In the genomic region with DNA sequence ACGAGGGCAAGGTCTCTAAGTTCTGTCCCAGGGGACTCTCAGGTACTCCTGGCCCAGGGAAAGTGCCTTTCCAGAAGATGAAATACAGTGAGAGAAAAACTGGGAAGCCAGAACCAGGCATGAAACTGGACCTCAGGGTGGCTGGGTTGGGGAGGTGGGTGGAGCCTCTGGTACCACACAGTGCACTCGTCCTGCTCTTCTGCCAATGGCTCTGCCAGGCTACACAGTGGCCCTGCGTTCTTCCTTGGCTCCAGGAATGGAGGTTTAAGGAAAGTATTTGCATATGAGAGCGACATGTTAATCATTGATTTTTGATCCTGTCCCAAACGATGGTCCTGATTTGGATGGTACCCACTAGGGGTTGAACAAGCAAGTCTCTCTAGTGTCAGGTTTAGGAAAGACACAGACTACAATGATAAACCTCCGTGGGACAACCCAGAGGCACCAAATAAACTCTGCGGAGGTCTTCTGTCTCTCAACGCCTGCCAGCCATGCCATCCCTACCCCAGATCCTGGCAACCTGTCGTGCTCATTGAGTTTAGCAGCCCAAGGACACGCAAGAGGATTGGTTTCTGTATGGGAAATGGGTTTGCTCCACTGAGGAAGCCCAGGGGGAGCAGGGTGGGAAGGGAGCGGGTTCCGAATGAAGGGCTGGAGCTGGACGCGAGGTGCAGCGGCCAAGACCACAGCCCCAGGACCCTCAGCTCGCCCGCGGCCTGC, we compare ENCODE assay signal across 8 mouse cellular contexts. TPM values are rescaled to one million over a fixed set of nuclear protein-coding genes. Genes with fewer than 3 reads are reported as not detected.
DNase-seq lines count a peak whose midpoint lies in the region; ATAC-seq and TF ChIP-seq lines count a peak whose summit lies in the region.

No protein-coding gene starts in this region.

- no peaks in the 10 kb centered on the region for H3K9me3 ChIP-seq in heart, postnatal 0 days (replicated peaks; ENCODE audit: control insufficient read depth, low read length)
- H3K9me3 ChIP-seq in midbrain, embryonic 11.5 days (ENCODE audit: control insufficient read depth, low read length): no peaks in the 10 kb centered on the region

- H3K9ac ChIP-seq in heart, postnatal 0 days (replicated peaks; ENCODE audit: low read depth, low read length): peak overlapping the region; percentile 85
- peak overlapping the region; percentile 93 for H3K9ac ChIP-seq in midbrain, embryonic 11.5 days (ENCODE audit: low read length)

- TF ChIP-seq EP300 in heart, postnatal 0 days (IDR thresholded peaks at IDR 0.05; ENCODE audit: low read depth): no peak

- no peaks in the 10 kb centered on the region for H3K36me3 ChIP-seq in heart, postnatal 0 days (replicated peaks; ENCODE audit: control insufficient read depth, insufficient read depth, low read length)
- no peaks in the 10 kb centered on the region for H3K36me3 ChIP-seq in midbrain, embryonic 11.5 days (ENCODE audit: control insufficient read depth, insufficient read depth, low read length)

- H3K4me1 ChIP-seq in cerebellum, adult 2 months (ENCODE audit: control insufficient read depth, insufficient read depth, low read length): peaks cover 10% of the 10 kb centered on the region; the same call in 1 of the 2 replicates
- peaks cover 12% of the 10 kb centered on the region for H3K4me1 ChIP-seq in heart, postnatal 0 days (ENCODE audit: control insufficient read depth, insufficient read depth)
- H3K4me1 ChIP-seq in midbrain, embryonic 11.5 days (ENCODE audit: control insufficient read depth, insufficient read depth, low read length): peaks cover 7% of the 10 kb centered on the region; the same call in 1 of the 2 replicates

- H3K4me3 ChIP-seq in cerebellum, adult 2 months (replicated peaks; ENCODE audit: insufficient read depth, low read depth, low read length): peak overlapping the region; percentile 94
- H3K4me3 ChIP-seq in heart, postnatal 0 days (ENCODE audit: low read depth, low read length): peak overlapping the region; percentile 95
- peak overlapping the region; percentile 82 for H3K4me3 ChIP-seq in midbrain, embryonic 11.5 days (ENCODE audit: low read depth, low read length)

- peak overlapping the region; percentile 4; the same call in 1 of the 2 replicates for H3K27ac ChIP-seq in cerebellum, adult 2 months (ENCODE audit: insufficient read depth, low read length)
- 0 out of 2 replicates have a peak overlapping the region, but pooled peaks have one; percentile 78 for H3K27ac ChIP-seq in heart, postnatal 0 days (ENCODE audit: low read depth)
- no peak overlapping the region for H3K27ac ChIP-seq in midbrain, embryonic 11.5 days (ENCODE audit: low read depth, low read length)

- intact Hi-C loops in heart, postnatal 25 days (cut with DNase I): loop anchor here (2.0 to 5.0 kb wide), 4 partner anchors 39 to 289 kb away; a partner anchor contains a TSS

- 16% methylated on average over 18 of the region's 18 CpGs for WGBS in cerebellum, adult 2 months
- 26% methylated on average over 18 of the region's 18 CpGs for WGBS in heart, postnatal 0 days
- WGBS in midbrain, embryonic 11.5 days: 12% methylated on average over 18 of the region's 18 CpGs

- no peak for TF ChIP-seq POLR2A in cerebellum, adult 2 months (IDR thresholded peaks at IDR 0.05; ENCODE audit: borderline replicate concordance, insufficient read depth, low read length)

- TF ChIP-seq CTCF in cerebellum, adult 2 months (IDR thresholded peaks at IDR 0.05; ENCODE audit: borderline replicate concordance, insufficient read depth, low read depth, low read length): no peak
- no peak for TF ChIP-seq CTCF in heart, postnatal 0 days (IDR thresholded peaks at IDR 0.05; ENCODE audit: low read depth)

- H3K4me2 ChIP-seq in heart, postnatal 0 days (ENCODE audit: low read depth, low read length): peak overlapping the region; percentile 85
- peak overlapping the region; percentile 71 for H3K4me2 ChIP-seq in midbrain, embryonic 11.5 days

- peak; percentile 97 for DNase-seq in heart, adult 11 months
- no peak for DNase-seq in heart, postnatal 25 days (ENCODE audit: low spot score)
- DNase-seq in 3134 (ENCODE audit: extremely low read depth, insufficient read length, low spot score) (peak; percentile 9), adipocyte (ENCODE audit: low spot score) (no peak)
- peak in 1 of 2 experiments; percentile 47 for DNase-seq in cerebellum, adult 2 months
- no peak for DNase-seq in heart, postnatal 0 days (ENCODE audit: low spot score)
- DNase-seq in midbrain, embryonic 11.5 days (ENCODE audit: low spot score, missing footprints): peak; percentile 93
- DNase-seq in Muller cell, postnatal 12 days (ENCODE audit: inconsistent ontology term): no peak

- no peaks in the 10 kb centered on the region for H3K27me3 ChIP-seq in cerebellum, adult 2 months (ENCODE audit: control insufficient read depth, insufficient read depth, low read length)
- no peaks in the 10 kb centered on the region for H3K27me3 ChIP-seq in heart, postnatal 0 days (ENCODE audit: control insufficient read depth, insufficient read depth, low read length)
- no peaks in the 10 kb centered on the region; the same call in 1 of the 2 replicates for H3K27me3 ChIP-seq in midbrain, embryonic 11.5 days (ENCODE audit: control insufficient read depth, insufficient read depth, low read length)

- ATAC-seq in heart, postnatal 0 days (ENCODE audit: insufficient read depth, low read depth): no peak; the same call in 1 of the 2 replicates
- peak; percentile 26; the same call in 1 of the 2 replicates for ATAC-seq in midbrain, embryonic 11.5 days (ENCODE audit: low FRiP score)

RNA-seq across cellular contexts. Expression of a gene that starts 1.0 kb away (rescaled TPM):
- total RNA-seq in heart, postnatal 25 days (2021): 1 to 10 TPM; 8.3 to 9.5 TPM
- polyA plus RNA-seq in cerebellum, adult 2 months (2012; rRNA removed): 24.7 and 26.5 TPM in 2 replicates
- 11.4 and 22.7 TPM in 2 replicates for total RNA-seq in heart, postnatal 0 days (2014; rRNA removed; ENCODE audit: low replicate concordance)
- polyA plus RNA-seq in heart, postnatal 0 days (2015; fragmentation: Nextera tagmentation; extraction: Ambion mirVana): 2.4 and 3.0 TPM in 2 replicates
- polyA plus RNA-seq in midbrain, embryonic 11.5 days (2014; fragmentation: Nextera tagmentation; extraction: Ambion mirVana): 6.1 and 6.5 TPM in 2 replicates

Comparison
In these comparisons a context has a peak if more than half of its experiments do, and no peak if none do; other contexts are left out.
1. DNase-seq: peak in heart, adult 11 months (single experiment), 3134 (single experiment) and midbrain, embryonic 11.5 days (single experiment); none in heart, postnatal 25 days (single experiment), heart, postnatal 0 days (single experiment), adipocyte (single experiment) and Muller cell, postnatal 12 days (single experiment).
2. Peak in every context shown above with its lines, with median percentiles within 50 percentile points of each other: H3K4me3 ChIP-seq.